Mouse (Mus musculus) testis, adult 2 months (tissue): ENCODE measurements at regions not wholly inside any gene's neighbourhood (a gene's known extent, or its start where the extent isn't known, plus 50 kb on each side); places are given as distances from the start of the nearest gene placed in this dataset.

Experiments used
- CTCF ChIP-seq: fragments of 200-500 bp; IDR thresholded peaks from 2 replicates; pipeline ENCODE4 v1.5.1; 2012; ENCODE audit warnings: low read depth, mild to moderate bottlenecking, inconsistent platforms, low read length, moderate library complexity; ENCODE audit not compliant: control insufficient read depth, insufficient read depth, insufficient replicate concordance
- POLR2A ChIP-seq: fragments of 200-500 bp; IDR thresholded peaks from 2 replicates; pipeline ENCODE4 v1.6.1; 2012; ENCODE audit warnings: low read depth, mild to moderate bottlenecking, inconsistent platforms, low read length, moderate library complexity; ENCODE audit not compliant: control insufficient read depth

DNA sequence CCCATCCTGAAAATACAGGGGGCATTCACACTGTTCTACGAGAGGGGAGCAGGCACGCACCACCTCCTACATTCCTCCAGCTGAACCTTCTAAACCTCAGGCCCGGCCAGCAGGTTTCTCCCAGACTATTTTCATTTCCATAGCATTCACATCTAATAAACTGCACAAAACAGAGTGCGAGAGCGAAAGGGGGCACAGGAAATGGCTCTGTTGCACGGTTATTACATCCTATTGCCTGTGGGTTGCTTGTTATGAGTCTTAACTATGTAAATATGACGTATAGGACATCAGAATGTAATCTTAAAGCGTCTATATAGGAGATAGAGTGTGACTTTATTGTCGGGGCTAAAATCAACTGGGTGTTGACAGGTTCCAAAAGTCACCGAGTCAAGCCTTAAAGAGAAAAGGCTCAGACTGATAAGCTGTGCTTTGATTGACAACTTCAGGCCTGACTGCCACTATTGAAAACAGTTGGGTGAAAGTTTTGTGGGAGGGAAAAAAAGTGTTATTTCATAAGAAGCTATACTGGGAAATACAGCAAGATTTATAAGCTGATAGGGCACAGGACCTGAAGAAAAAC lies 121.5 kb upstream of the Cep162 start:
- no peak for TF ChIP-seq CTCF
- TF ChIP-seq POLR2A = no peak
